Mouse (Mus musculus) gastrocnemius, postnatal 4 days (tissue): Measurements from ENCODE around the gene Rhbdd1. TPM values are rescaled to one million over a fixed set of nuclear protein-coding genes. Genes with fewer than 3 reads are reported as not detected.

Source experiments
- DNase-seq, 2 experiments: peaks; one replicate each; pipeline ENCODE4 v3.0.0; 2021 to 2022; ENCODE audit warnings: low spot score in 2 of 2, mixed read lengths in 2 of 2
- total RNA-seq, 2 experiments: library from RNA; stranded (reverse); gene quantifications; 2 replicates each; pipeline ENCODE4 v1.2.3; 2021

Gene Rhbdd1
- total RNA-seq, 2 experiments from 2014 or later: 10.6 to 10.9 TPM

DNA sequence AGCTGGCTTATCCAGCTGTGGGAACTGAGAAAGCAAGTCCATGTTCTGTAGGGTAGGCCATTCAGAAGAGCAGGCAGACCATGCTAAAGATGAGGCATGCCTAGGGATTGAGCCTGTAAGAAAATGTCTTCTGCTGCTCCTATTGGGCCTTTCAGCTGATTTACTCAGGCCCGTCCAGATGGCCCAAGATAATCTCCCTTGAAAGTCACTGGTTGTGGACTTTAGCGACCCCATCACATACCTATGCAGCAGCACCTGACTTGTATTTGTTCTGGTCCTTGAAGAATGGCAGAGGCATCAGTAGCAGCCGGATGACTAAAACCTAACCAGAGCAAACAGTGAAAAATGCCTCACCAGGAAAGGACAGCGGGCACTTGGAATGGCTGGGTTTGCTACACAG is 99.4 kb downstream of the Rhbdd1 start:
- DNase-seq: no peak

- no peak for DNase-seq
Observed at GRCm38 (mm10) chr1:82427729-82428128, 111.5 kb downstream of the Rhbdd1 start.

GRCm38 (mm10) chr1:82429061-82429460 is 112.8 kb downstream of the Rhbdd1 start:
- DNase-seq: no peak

DNA sequence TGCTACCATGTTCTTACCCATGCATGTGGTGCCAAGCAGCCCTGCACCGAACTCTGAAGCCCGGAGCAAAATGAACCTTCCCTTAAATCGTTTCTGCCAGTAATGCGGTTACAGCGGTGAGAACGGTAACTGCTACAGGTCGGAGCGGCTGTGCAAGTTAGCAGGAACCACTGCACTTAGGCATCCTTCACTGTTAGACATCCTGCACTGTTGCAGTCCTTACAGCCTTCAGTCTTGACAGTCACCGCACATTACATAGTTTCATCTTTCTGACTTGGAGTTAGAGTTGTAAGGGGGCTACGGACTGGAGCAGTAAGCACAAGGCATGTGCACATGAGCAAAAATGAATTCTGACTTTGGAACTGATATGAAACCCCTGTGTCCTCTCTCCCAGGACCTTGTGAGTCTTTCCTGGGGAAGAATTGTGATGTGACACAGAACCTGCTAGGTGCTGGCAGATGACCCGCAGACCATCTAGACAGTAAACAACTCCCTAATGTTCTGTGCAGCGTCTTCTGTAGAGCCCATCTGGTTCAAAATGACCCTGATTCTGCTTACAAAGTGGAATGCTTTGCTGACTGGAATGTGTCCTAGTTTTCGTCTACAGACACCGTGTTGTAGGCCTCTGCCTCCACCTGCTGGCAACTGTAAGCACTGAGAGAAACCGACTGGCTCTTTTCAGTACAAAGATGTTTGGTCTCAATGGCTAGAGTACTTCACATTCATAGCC is 116.8 kb downstream of the Rhbdd1 start:
- peak in 1 of 2 experiments; percentile 63 for DNase-seq

DNA sequence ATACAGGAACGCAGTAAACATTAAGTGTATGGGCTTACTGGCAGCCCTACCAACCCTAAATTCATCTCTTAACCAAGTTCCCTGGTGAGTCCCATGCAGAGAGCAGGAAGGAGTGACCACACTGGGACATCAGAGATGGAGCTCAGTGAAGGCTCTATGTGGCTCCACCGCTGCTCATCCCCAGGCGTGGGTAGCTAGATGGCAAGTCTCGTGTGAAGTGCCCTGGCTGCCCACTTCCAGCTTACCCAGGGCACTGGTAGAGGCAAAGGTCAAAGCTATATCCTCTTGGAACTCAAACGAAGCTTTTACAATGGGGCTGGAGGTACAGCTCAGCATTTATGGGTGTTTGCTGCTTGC is 117.4 kb downstream of the Rhbdd1 start:
- no peak for DNase-seq

GRCm38 (mm10) chr1:82437273-82437672 is 121.0 kb downstream of the Rhbdd1 start:
- DNase-seq: no peak

- DNase-seq: no peak
Observed at GRCm38 (mm10) chr1:82440123-82440522, 123.9 kb downstream of the Rhbdd1 start.

GRCm38 (mm10) chr1:82443517-82443916 is 127.3 kb downstream of the Rhbdd1 start:
- DNase-seq: no peak

- no peak for DNase-seq
Observed at GRCm38 (mm10) chr1:82446049-82446448, 129.8 kb downstream of the Rhbdd1 start.

GRCm38 (mm10) chr1:82449851-82450250 is 133.6 kb downstream of the Rhbdd1 start:
- no peak for DNase-seq

- DNase-seq: no peak
Observed at GRCm38 (mm10) chr1:82451927-82452651, 135.8 kb downstream of the Rhbdd1 start.

GRCm38 (mm10) chr1:82454031-82454430 is 137.8 kb downstream of the Rhbdd1 start:
- no peak for DNase-seq

DNA sequence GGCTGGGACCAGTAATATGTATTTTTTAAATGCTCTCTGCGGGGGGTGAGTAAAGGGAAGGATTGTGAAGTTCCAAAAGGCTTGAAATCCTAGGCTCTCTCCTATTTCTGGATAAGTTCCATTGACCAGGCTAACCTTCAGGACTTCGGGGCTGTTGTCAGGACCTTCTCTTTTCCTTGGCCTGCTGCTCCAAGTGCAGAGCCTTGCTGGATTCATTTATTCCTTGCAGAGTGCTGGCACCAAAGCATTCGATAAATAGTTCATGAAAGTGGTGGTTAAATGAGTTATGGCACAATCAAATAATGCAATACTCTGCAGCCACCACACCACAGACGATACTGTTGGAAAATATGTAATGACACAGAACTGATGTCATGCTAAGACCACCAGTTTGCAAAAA is 143.1 kb downstream of the Rhbdd1 start:
- DNase-seq: no peak

- DNase-seq: no peak
Observed at GRCm38 (mm10) chr1:82459926-82460325, 143.7 kb downstream of the Rhbdd1 start.

- DNase-seq: no peak
Observed at GRCm38 (mm10) chr1:82461041-82461440, 144.8 kb downstream of the Rhbdd1 start.

DNA sequence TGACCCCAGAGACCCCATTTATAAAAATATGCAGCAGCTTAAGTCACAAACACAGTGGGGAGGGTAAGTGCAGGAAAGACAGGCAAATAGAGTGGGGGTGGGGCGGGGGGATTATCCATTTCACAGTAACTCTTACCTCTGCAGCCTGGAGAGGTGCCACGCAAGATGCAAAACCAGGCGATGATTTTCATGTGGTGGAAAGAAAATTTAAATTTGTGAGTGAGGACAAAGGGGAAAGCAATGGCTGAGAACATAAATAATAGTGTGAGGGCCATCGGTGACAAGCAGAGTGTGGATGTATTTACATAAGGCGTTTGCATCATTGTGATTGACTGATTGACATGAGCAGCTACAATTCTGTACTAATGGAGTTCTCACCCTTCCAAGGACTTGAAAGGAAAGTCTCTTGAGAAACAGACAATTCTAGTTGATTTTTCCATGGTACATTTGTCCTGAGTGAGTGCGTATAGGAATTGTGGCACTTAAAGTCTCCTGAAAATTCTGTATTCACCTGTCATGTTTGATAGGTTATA is 149.1 kb downstream of the Rhbdd1 start:
- DNase-seq: no peak

- DNase-seq: no peak
Observed at GRCm38 (mm10) chr1:82468872-82469271, 152.6 kb downstream of the Rhbdd1 start.

DNA sequence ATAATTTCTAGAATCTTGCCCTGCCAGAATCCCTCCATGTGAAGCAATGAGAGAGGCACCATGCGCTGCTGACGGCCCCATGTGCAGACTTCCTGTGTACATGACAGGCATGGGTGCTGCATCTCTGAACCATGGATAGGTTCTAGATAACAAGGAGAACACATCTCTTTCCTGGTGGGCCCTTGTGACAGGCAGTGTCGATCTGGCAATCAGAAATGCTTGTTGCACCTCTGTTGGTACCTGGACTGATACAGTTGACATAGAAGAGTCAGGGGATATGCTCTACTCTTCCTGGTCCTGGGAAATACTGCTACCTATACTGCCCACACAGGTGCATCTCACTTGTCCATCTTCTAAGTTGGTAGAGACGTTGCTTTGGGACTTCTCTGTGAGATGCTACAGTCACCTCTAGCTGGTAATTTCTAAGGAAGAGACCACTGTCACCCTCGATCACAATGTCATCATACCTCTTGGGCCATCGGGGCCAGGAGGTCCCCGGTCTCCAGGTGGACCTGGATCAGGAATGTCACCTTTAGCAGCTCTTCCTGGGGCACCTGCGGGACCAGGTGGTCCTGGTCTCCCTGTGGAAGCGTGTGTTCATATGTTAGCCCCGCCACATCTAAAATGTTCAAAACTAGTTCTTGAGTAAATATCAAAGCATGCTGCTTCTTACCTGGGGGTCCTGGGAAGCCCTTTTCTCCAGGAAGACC is 154.4 kb downstream of the Rhbdd1 start:
- no peak for DNase-seq

DNA sequence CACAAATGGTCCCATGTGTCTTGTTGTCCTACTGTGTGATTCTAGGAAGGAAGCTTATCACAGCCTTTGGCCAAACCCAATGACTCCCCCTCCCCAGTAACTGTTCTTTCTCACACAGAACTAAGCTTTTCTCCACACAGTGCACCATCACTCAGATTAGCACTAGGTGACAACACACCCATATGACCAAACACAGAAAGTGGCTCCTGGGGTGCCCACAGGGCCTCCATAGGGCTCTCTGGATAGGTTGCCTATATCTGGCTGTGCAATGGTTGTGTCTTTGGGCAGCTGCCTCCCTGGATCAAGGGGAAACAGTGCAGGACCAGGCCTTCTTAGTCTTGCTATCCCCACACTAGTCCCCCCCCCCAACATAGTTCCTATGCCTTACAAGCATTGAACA is 157.2 kb downstream of the Rhbdd1 start:
- no peak for DNase-seq

- DNase-seq: no peak
Observed at GRCm38 (mm10) chr1:82474461-82474961, 158.3 kb downstream of the Rhbdd1 start.

DNA sequence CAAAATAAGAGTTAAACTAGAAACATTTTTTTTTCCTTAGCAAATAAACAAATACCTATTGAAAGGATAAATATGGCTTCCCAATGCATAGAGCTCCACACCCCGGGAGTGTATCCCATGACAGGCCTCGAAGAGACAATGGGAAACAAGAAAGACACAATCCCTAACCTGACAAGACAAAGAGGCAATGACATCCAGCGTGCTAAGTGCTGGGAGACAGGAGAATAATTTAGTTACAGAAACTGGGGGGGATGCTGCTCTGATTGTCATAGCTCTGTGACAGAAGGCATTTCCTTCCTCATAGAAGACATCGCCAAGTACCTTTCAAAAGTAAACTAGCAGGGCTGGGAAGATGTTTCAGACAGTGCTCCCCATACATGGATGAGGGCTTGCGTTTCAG is 159.0 kb downstream of the Rhbdd1 start:
- DNase-seq: no peak

DNA sequence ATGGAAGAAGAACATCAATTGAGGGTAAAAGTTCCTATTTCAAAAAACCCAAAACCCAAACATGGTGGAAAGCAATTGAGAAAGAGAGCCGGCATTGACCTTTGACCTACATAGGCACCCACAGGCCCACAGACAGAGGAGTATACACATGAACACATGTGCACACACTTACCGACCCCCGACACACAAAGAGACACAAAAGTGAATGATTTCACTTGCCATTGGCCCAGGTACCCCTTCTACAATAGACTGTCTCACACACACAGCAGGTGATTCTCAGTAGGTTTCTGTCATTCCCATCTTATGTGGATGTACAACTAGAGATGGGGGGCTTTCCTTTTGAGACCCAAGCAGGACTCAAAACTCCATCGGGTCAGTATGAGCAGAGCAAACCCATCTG is 159.6 kb downstream of the Rhbdd1 start:
- DNase-seq: no peak
